Mouse (Mus musculus): ENCODE data around the gene Gm47791. TPM values are rescaled to one million over a fixed set of nuclear protein-coding genes. Genes with fewer than 3 reads are reported as not detected.

Gm47791 gene
- polyA plus RNA-seq, 1 experiment from 2014 or later: not detected

- Histone ChIP-seq H3K27ac (replicated peaks in 1 of 2; ENCODE audit: control insufficient read depth in 1 of 2, insufficient read depth in 1 of 2, low read depth in 2 of 2, low read length in 2 of 2) (peak overlapping the region; percentile 7 to 11; a peak in 2 of 4 replicates), H3K27me3 (ENCODE audit: control insufficient read depth, insufficient read depth, low read length) (no peaks in the 10 kb centered on the region), H3K4me3 (ENCODE audit: control insufficient read depth in 1 of 2, insufficient read depth in 1 of 2, low read depth in 1 of 2, low read length in 2 of 2) (no peak overlapping the region), H3K9me3 (ENCODE audit: control insufficient read depth, low read length) (no peaks in the 10 kb centered on the region), H3K4me2 (ENCODE audit: low read length) (0 out of 2 replicates have a peak overlapping the region, but pooled peaks have one; percentile 6), H3K4me1 (ENCODE audit: control insufficient read depth in 2 of 2, insufficient read depth in 2 of 2, low read length in 2 of 2) (peaks cover 3 to 6% of the 10 kb centered on the region in 2 experiments; a peak in 2 of 4 replicates), H3K9ac (ENCODE audit: low read length) (no peak overlapping the region), H3K36me3 (ENCODE audit: control insufficient read depth, insufficient read depth, low read length) (no peaks in the 10 kb centered on the region)
- no peak for ATAC-seq (ENCODE audit: insufficient number of reproducible peaks, insufficient read depth, low FRiP score, low read depth)
- 45% methylated on average over 18 of the region's 18 CpGs for WGBS
Observed at GRCm38 (mm10) chr1:82795702-82796443, 24.8 kb upstream of the Gm47791 start.

DNA sequence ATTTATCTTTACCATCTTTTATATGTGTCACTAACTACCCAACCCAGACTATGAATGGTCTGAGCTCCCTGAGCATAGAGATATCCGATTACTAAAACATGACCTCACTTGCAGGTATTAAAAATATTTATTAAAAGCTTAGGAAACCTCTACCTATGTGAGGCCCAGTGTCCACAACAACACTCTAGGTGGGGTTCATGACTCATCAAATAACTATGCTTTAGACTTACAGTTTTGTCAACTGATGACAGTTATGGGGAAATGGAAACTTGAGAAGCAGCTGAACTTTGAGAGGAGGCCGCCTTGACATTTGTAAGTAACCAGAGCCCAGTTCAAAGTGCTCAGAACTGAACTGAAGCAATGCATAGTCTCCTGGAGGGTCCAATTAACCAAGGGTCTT is 24.2 kb upstream of the Gm47791 start:
- H3K27me3 ChIP-seq (ENCODE audit: control insufficient read depth, insufficient read depth, low read length): no peaks in the 10 kb centered on the region
- ATAC-seq (ENCODE audit: insufficient number of reproducible peaks, insufficient read depth, low FRiP score, low read depth): no peak
- no peaks in the 10 kb centered on the region for H3K9me3 ChIP-seq (ENCODE audit: control insufficient read depth, low read length)
- 71% methylated on average over 2 of the region's 2 CpGs for WGBS
- no peaks in the 10 kb centered on the region for H3K36me3 ChIP-seq (ENCODE audit: control insufficient read depth, insufficient read depth, low read length)
- peaks cover 3 to 6% of the 10 kb centered on the region in 2 experiments; a peak in 2 of 4 replicates for H3K4me1 ChIP-seq (ENCODE audit: control insufficient read depth in 2 of 2, insufficient read depth in 2 of 2, low read length in 2 of 2)
- H3K27ac ChIP-seq (replicated peaks in 1 of 2; ENCODE audit: control insufficient read depth in 1 of 2, insufficient read depth in 1 of 2, low read depth in 2 of 2, low read length in 2 of 2): peak overlapping the region in 1 of 2 experiments; percentile 7; a peak in 1 of 4 replicates
- 0 out of 2 replicates have a peak overlapping the region, but pooled peaks have one; percentile 6 for H3K4me2 ChIP-seq (ENCODE audit: low read length)
- no peak overlapping the region for H3K9ac ChIP-seq (ENCODE audit: low read length)
- no peak overlapping the region for H3K4me3 ChIP-seq (ENCODE audit: control insufficient read depth in 1 of 2, insufficient read depth in 1 of 2, low read depth in 1 of 2, low read length in 2 of 2)

DNA sequence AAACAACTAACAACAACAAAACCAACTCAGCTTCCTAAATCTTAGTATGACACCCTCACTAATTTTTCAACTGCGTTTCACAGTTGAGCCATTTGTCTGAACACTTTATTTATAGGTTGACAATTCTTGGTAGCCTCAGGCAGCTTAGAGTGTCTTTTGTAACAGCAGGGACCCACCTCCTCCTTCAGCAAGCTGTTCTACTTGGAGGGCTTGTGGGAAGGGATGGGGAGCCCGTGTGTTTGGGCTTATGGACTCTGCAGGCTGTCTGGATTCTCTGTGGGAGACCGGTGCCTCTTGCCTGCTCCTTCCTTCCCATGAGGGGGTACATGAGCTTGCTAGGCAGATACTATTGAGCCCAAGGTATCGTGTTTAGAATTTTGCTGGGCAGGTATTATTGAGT is 22.9 kb upstream of the Gm47791 start:
- ATAC-seq (ENCODE audit: insufficient number of reproducible peaks, insufficient read depth, low FRiP score, low read depth): no peak
- no peak overlapping the region for H3K27ac ChIP-seq (replicated peaks in 1 of 2; ENCODE audit: control insufficient read depth in 1 of 2, insufficient read depth in 1 of 2, low read depth in 2 of 2, low read length in 2 of 2)
- WGBS: 57% methylated on average over 4 of the region's 4 CpGs
- no peak overlapping the region for H3K9ac ChIP-seq (ENCODE audit: low read length)
- H3K36me3 ChIP-seq (ENCODE audit: control insufficient read depth, insufficient read depth, low read length): no peaks in the 10 kb centered on the region
- H3K4me3 ChIP-seq (ENCODE audit: control insufficient read depth in 1 of 2, insufficient read depth in 1 of 2, low read depth in 1 of 2, low read length in 2 of 2): no peak overlapping the region
- H3K4me1 ChIP-seq (ENCODE audit: control insufficient read depth in 2 of 2, insufficient read depth in 2 of 2, low read length in 2 of 2): peaks cover 3 to 6% of the 10 kb centered on the region in 2 experiments; a peak in 2 of 4 replicates
- H3K27me3 ChIP-seq (ENCODE audit: control insufficient read depth, insufficient read depth, low read length): no peaks in the 10 kb centered on the region
- H3K4me2 ChIP-seq (ENCODE audit: low read length): no peak overlapping the region
- H3K9me3 ChIP-seq (ENCODE audit: control insufficient read depth, low read length): no peaks in the 10 kb centered on the region

GRCm38 (mm10) chr1:82793110-82793509 is 22.1 kb upstream of the Gm47791 start:
- H3K4me2 ChIP-seq (ENCODE audit: low read length): no peak overlapping the region
- H3K36me3 ChIP-seq (ENCODE audit: control insufficient read depth, insufficient read depth, low read length): no peaks in the 10 kb centered on the region
- no peak overlapping the region for H3K9ac ChIP-seq (ENCODE audit: low read length)
- no peak for ATAC-seq (ENCODE audit: insufficient number of reproducible peaks, insufficient read depth, low FRiP score, low read depth)
- H3K27me3 ChIP-seq (ENCODE audit: control insufficient read depth, insufficient read depth, low read length): no peaks in the 10 kb centered on the region
- 81% methylated on average over 3 of the region's 3 CpGs for WGBS
- H3K27ac ChIP-seq (replicated peaks in 1 of 2; ENCODE audit: control insufficient read depth in 1 of 2, insufficient read depth in 1 of 2, low read depth in 2 of 2, low read length in 2 of 2): no peak overlapping the region
- H3K4me3 ChIP-seq (ENCODE audit: control insufficient read depth in 1 of 2, insufficient read depth in 1 of 2, low read depth in 1 of 2, low read length in 2 of 2): no peak overlapping the region
- H3K9me3 ChIP-seq (ENCODE audit: control insufficient read depth, low read length): no peaks in the 10 kb centered on the region
- H3K4me1 ChIP-seq (ENCODE audit: control insufficient read depth in 2 of 2, insufficient read depth in 2 of 2, low read length in 2 of 2): peaks cover 3 to 6% of the 10 kb centered on the region in 2 experiments; a peak in 2 of 4 replicates

GRCm38 (mm10) chr1:82792238-82792637 is 21.2 kb upstream of the Gm47791 start:
- 89% methylated on average over 6 of the region's 6 CpGs for WGBS
- Histone ChIP-seq H3K4me1 (ENCODE audit: control insufficient read depth in 2 of 2, insufficient read depth in 2 of 2, low read length in 2 of 2) (peaks cover 9 to 12% of the 10 kb centered on the region in 2 experiments), H3K9ac (ENCODE audit: low read length) (no peak overlapping the region), H3K36me3 (ENCODE audit: control insufficient read depth, insufficient read depth, low read length) (no peaks in the 10 kb centered on the region), H3K4me3 (ENCODE audit: control insufficient read depth in 1 of 2, insufficient read depth in 1 of 2, low read depth in 1 of 2, low read length in 2 of 2) (no peak overlapping the region), H3K27ac (replicated peaks in 1 of 2; ENCODE audit: control insufficient read depth in 1 of 2, insufficient read depth in 1 of 2, low read depth in 2 of 2, low read length in 2 of 2) (no peak overlapping the region), H3K4me2 (ENCODE audit: low read length) (no peak overlapping the region), H3K9me3 (ENCODE audit: control insufficient read depth, low read length) (no peaks in the 10 kb centered on the region), H3K27me3 (ENCODE audit: control insufficient read depth, insufficient read depth, low read length) (no peaks in the 10 kb centered on the region)
- no peak for ATAC-seq (ENCODE audit: insufficient number of reproducible peaks, insufficient read depth, low FRiP score, low read depth)

DNA sequence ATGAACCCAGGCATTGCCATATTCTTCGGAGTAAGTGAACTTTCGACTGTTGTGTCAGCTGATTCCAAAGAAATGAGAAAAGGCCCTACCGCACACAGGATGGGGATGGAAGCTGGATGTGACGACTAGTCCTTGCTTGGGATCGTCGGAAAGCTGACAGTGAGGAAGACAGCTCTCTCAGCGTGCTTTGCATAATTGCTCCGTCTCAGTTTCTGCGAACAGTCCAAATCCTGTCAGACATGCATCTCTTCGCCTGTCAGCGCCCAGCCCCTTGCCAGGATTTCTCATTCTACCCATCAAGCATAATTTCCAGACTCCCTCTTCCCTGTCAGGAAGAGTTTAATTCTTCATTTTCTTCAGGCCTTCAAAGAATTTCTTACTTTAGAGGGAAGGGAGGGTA is 20.1 kb upstream of the Gm47791 start:
- Histone ChIP-seq H3K9me3 (ENCODE audit: control insufficient read depth, low read length) (no peaks in the 10 kb centered on the region), H3K27ac (replicated peaks in 1 of 2; ENCODE audit: control insufficient read depth in 1 of 2, insufficient read depth in 1 of 2, low read depth in 2 of 2, low read length in 2 of 2) (no peak overlapping the region), H3K9ac (ENCODE audit: low read length) (no peak overlapping the region), H3K27me3 (ENCODE audit: control insufficient read depth, insufficient read depth, low read length) (no peaks in the 10 kb centered on the region), H3K36me3 (ENCODE audit: control insufficient read depth, insufficient read depth, low read length) (no peaks in the 10 kb centered on the region), H3K4me1 (ENCODE audit: control insufficient read depth in 2 of 2, insufficient read depth in 2 of 2, low read length in 2 of 2) (peaks cover 7 to 12% of the 10 kb centered on the region in 2 experiments), H3K4me3 (ENCODE audit: control insufficient read depth in 1 of 2, insufficient read depth in 1 of 2, low read depth in 1 of 2, low read length in 2 of 2) (no peak overlapping the region), H3K4me2 (ENCODE audit: low read length) (no peak overlapping the region)
- no peak for ATAC-seq (ENCODE audit: insufficient number of reproducible peaks, insufficient read depth, low FRiP score, low read depth)
- 66% methylated on average over 11 of the region's 11 CpGs for WGBS

DNA sequence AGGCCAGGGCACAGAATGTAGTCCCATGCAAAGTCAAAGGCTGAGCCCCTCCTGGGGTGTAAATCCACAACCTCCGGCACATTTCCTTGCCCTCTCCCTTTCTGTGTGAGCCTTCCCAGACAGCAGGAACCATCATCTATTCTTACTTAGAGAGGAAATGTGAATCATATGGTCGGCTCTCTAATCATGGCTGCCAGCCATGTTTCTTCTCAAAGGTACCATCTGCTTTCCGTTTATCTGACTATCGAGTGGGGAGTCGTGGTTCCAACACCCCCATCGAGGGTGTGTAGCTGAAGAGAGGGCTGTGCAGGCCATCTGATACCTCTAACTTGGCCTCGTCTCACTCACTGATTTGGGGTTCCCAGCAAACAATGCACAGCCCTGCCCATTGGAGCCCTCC is 17.0 kb upstream of the Gm47791 start:
- H3K4me2 ChIP-seq (ENCODE audit: low read length): no peak overlapping the region
- ATAC-seq (ENCODE audit: insufficient number of reproducible peaks, insufficient read depth, low FRiP score, low read depth): no peak
- H3K4me3 ChIP-seq (ENCODE audit: control insufficient read depth in 1 of 2, insufficient read depth in 1 of 2, low read depth in 1 of 2, low read length in 2 of 2): no peak overlapping the region
- no peak overlapping the region for H3K9ac ChIP-seq (ENCODE audit: low read length)
- WGBS: 64% methylated on average over 7 of the region's 7 CpGs
- H3K9me3 ChIP-seq (ENCODE audit: control insufficient read depth, low read length): no peaks in the 10 kb centered on the region
- no peaks in the 10 kb centered on the region for H3K36me3 ChIP-seq (ENCODE audit: control insufficient read depth, insufficient read depth, low read length)
- no peak overlapping the region for H3K27ac ChIP-seq (replicated peaks in 1 of 2; ENCODE audit: control insufficient read depth in 1 of 2, insufficient read depth in 1 of 2, low read depth in 2 of 2, low read length in 2 of 2)
- H3K27me3 ChIP-seq (ENCODE audit: control insufficient read depth, insufficient read depth, low read length): no peaks in the 10 kb centered on the region
- H3K4me1 ChIP-seq (ENCODE audit: control insufficient read depth in 2 of 2, insufficient read depth in 2 of 2, low read length in 2 of 2): peaks cover 6 to 7% of the 10 kb centered on the region in 2 experiments; a peak in 3 of 4 replicates
